Mouse (Mus musculus): ENCODE measurements at regions not wholly inside any gene's neighbourhood (a gene's known extent, or its start where the extent isn't known, plus 50 kb on each side); places are given as distances from the start of the nearest gene placed in this dataset.

GRCm38 (mm10) chr2:117801946-117802600, 309.6 kb upstream of the Thbs1 start:
- Histone ChIP-seq H3K4me1 (ENCODE audit: insufficient read depth, low read depth, low read length) (no peaks in the 10 kb centered on the region), H3K4me3 (ENCODE audit: low read depth, low read length) (no peak overlapping the region), H3K9me3 (replicated peaks) (peaks cover 10% of the 10 kb centered on the region), H3K36me3 (replicated peaks) (no peaks in the 10 kb centered on the region), H3K27me3 (ENCODE audit: insufficient read depth, low read length) (no peaks in the 10 kb centered on the region)
- DNase-seq (ENCODE audit: low spot score) (no peak), ATAC-seq (ENCODE audit: extremely low read depth, insufficient number of reproducible peaks, low FRiP score, poor library complexity, severe bottlenecking) (no peak)
- TF ChIP-seq CTCF (IDR thresholded peaks at IDR 0.05; ENCODE audit: low read depth, low read length) (no peak), TAL1 (conservative IDR thresholded peaks at IDR 0.05; ENCODE audit: low read depth, low read length) (no peak), GATA1 (IDR thresholded peaks at IDR 0.05; ENCODE audit: borderline replicate concordance, low read length) (no peak), POLR2AphosphoS5 (IDR thresholded peaks at IDR 0.05; ENCODE audit: insufficient replicate concordance, low read depth, low read length) (no peak), GATA2 (IDR thresholded peaks at IDR 0.05; ENCODE audit: borderline replicate concordance, low read depth, low read length) (no peak)

GRCm38 (mm10) chr2:117802686-117803085, 309.0 kb upstream of the Thbs1 start:
- Histone ChIP-seq H3K36me3 (replicated peaks) (no peaks in the 10 kb centered on the region), H3K4me3 (ENCODE audit: low read depth, low read length) (no peak overlapping the region), H3K27me3 (ENCODE audit: insufficient read depth, low read length) (no peaks in the 10 kb centered on the region), H3K9me3 (replicated peaks) (peaks cover 10% of the 10 kb centered on the region), H3K4me1 (ENCODE audit: insufficient read depth, low read depth, low read length) (no peaks in the 10 kb centered on the region)
- TF ChIP-seq GATA2 (IDR thresholded peaks at IDR 0.05; ENCODE audit: borderline replicate concordance, low read depth, low read length) (no peak), POLR2AphosphoS5 (IDR thresholded peaks at IDR 0.05; ENCODE audit: insufficient replicate concordance, low read depth, low read length) (no peak), CTCF (IDR thresholded peaks at IDR 0.05; ENCODE audit: low read depth, low read length) (no peak), GATA1 (IDR thresholded peaks at IDR 0.05; ENCODE audit: borderline replicate concordance, low read length) (no peak), TAL1 (conservative IDR thresholded peaks at IDR 0.05; ENCODE audit: low read depth, low read length) (no peak)
- DNase-seq (ENCODE audit: low spot score), result no peak
- no peak for ATAC-seq (ENCODE audit: extremely low read depth, insufficient number of reproducible peaks, low FRiP score, poor library complexity, severe bottlenecking)

DNA sequence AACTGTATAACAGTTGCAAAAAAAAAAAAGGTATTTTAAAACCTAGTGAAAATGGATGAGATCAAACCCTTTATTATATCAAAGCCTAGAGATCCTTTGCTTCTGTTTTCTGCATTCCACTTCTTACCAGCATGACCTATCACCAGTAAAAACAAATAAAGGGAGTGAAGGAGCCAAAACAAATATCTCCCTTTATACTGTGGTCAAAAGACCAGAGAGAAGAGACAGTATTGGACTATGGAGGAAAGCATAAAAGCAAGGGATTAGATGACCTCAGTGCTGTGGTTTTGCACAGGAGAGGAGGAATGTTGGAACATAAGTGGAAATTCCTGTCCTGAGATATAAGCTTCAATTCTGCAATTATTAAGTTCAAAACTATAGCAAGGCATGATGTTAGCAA, 307.0 kb upstream of the Thbs1 start:
- no peak overlapping the region for H3K4me3 ChIP-seq (ENCODE audit: low read depth, low read length)
- H3K9me3 ChIP-seq (replicated peaks), result peaks cover 2% of the 10 kb centered on the region; the same call in 1 of the 2 replicates
- DNase-seq (ENCODE audit: low spot score) (no peak), ATAC-seq (ENCODE audit: extremely low read depth, insufficient number of reproducible peaks, low FRiP score, poor library complexity, severe bottlenecking) (no peak)
- no peaks in the 10 kb centered on the region for H3K4me1 ChIP-seq (ENCODE audit: insufficient read depth, low read depth, low read length)
- no peaks in the 10 kb centered on the region for H3K27me3 ChIP-seq (ENCODE audit: insufficient read depth, low read length)
- no peak for TF ChIP-seq GATA1 (IDR thresholded peaks at IDR 0.05; ENCODE audit: borderline replicate concordance, low read length)
- no peak for TF ChIP-seq POLR2AphosphoS5 (IDR thresholded peaks at IDR 0.05; ENCODE audit: insufficient replicate concordance, low read depth, low read length)
- no peak for TF ChIP-seq GATA2 (IDR thresholded peaks at IDR 0.05; ENCODE audit: borderline replicate concordance, low read depth, low read length)
- TF ChIP-seq TAL1 (conservative IDR thresholded peaks at IDR 0.05; ENCODE audit: low read depth, low read length), result no peak
- H3K36me3 ChIP-seq (replicated peaks), result no peaks in the 10 kb centered on the region

- Histone ChIP-seq H3K36me3 (replicated peaks) (no peaks in the 10 kb centered on the region), H3K9me3 (replicated peaks) (peaks cover 4% of the 10 kb centered on the region), H3K27me3 (ENCODE audit: insufficient read depth, low read length) (no peaks in the 10 kb centered on the region), H3K4me3 (ENCODE audit: low read depth, low read length) (no peak overlapping the region), H3K4me1 (ENCODE audit: insufficient read depth, low read depth, low read length) (no peaks in the 10 kb centered on the region)
- TF ChIP-seq CTCF (IDR thresholded peaks at IDR 0.05; ENCODE audit: low read depth, low read length), result no peak
- TF ChIP-seq GATA2 (IDR thresholded peaks at IDR 0.05; ENCODE audit: borderline replicate concordance, low read depth, low read length), result no peak
- no peak for TF ChIP-seq POLR2AphosphoS5 (IDR thresholded peaks at IDR 0.05; ENCODE audit: insufficient replicate concordance, low read depth, low read length)
- no peak for TF ChIP-seq GATA1 (IDR thresholded peaks at IDR 0.05; ENCODE audit: borderline replicate concordance, low read length)
- no peak for TF ChIP-seq TAL1 (conservative IDR thresholded peaks at IDR 0.05; ENCODE audit: low read depth, low read length)
- ATAC-seq (ENCODE audit: extremely low read depth, insufficient number of reproducible peaks, low FRiP score, poor library complexity, severe bottlenecking) (no peak), DNase-seq (ENCODE audit: low spot score) (no peak)
Observed at GRCm38 (mm10) chr2:117807121-117807520, 304.6 kb upstream of the Thbs1 start.

GRCm38 (mm10) chr2:117811506-117811905, 300.2 kb upstream of the Thbs1 start:
- Histone ChIP-seq H3K36me3 (replicated peaks) (no peaks in the 10 kb centered on the region), H3K4me3 (ENCODE audit: low read depth, low read length) (no peak overlapping the region), H3K4me1 (ENCODE audit: insufficient read depth, low read depth, low read length) (no peaks in the 10 kb centered on the region), H3K9me3 (replicated peaks) (peaks cover 4% of the 10 kb centered on the region), H3K27me3 (ENCODE audit: insufficient read depth, low read length) (no peaks in the 10 kb centered on the region)
- no peak for ATAC-seq (ENCODE audit: extremely low read depth, insufficient number of reproducible peaks, low FRiP score, poor library complexity, severe bottlenecking)
- no peak for DNase-seq (ENCODE audit: low spot score)
- no peak for TF ChIP-seq GATA1 (IDR thresholded peaks at IDR 0.05; ENCODE audit: borderline replicate concordance, low read length)
- TF ChIP-seq TAL1 (conservative IDR thresholded peaks at IDR 0.05; ENCODE audit: low read depth, low read length), result no peak
- TF ChIP-seq GATA2 (IDR thresholded peaks at IDR 0.05; ENCODE audit: borderline replicate concordance, low read depth, low read length), result no peak
- no peak for TF ChIP-seq POLR2AphosphoS5 (IDR thresholded peaks at IDR 0.05; ENCODE audit: insufficient replicate concordance, low read depth, low read length)
- no peak for TF ChIP-seq CTCF (IDR thresholded peaks at IDR 0.05; ENCODE audit: low read depth, low read length)

- Histone ChIP-seq H3K9me3 (replicated peaks) (peaks cover 4% of the 10 kb centered on the region), H3K27me3 (ENCODE audit: insufficient read depth, low read length) (no peaks in the 10 kb centered on the region), H3K4me3 (ENCODE audit: low read depth, low read length) (no peak overlapping the region), H3K4me1 (ENCODE audit: insufficient read depth, low read depth, low read length) (no peaks in the 10 kb centered on the region), H3K36me3 (replicated peaks) (no peaks in the 10 kb centered on the region)
- ATAC-seq (ENCODE audit: extremely low read depth, insufficient number of reproducible peaks, low FRiP score, poor library complexity, severe bottlenecking), result no peak
- TF ChIP-seq GATA2 (IDR thresholded peaks at IDR 0.05; ENCODE audit: borderline replicate concordance, low read depth, low read length) (no peak), GATA1 (IDR thresholded peaks at IDR 0.05; ENCODE audit: borderline replicate concordance, low read length) (no peak), POLR2AphosphoS5 (IDR thresholded peaks at IDR 0.05; ENCODE audit: insufficient replicate concordance, low read depth, low read length) (no peak), TAL1 (conservative IDR thresholded peaks at IDR 0.05; ENCODE audit: low read depth, low read length) (no peak), CTCF (IDR thresholded peaks at IDR 0.05; ENCODE audit: low read depth, low read length) (no peak)
- no peak for DNase-seq (ENCODE audit: low spot score)
Observed at GRCm38 (mm10) chr2:117811931-117812330, 299.7 kb upstream of the Thbs1 start.

Measured in G1E (cell line).